Mouse (Mus musculus): Measurements from ENCODE around the gene Cyp4f13. TPM values are rescaled to one million over a fixed set of nuclear protein-coding genes. Genes with fewer than 3 reads are reported as not detected.

Gene Cyp4f13
- 10.7 and 11.4 TPM in 2 replicates for polyA plus RNA-seq (2015; fragmentation: Nextera tagmentation; extraction: Ambion mirVana)

DNA sequence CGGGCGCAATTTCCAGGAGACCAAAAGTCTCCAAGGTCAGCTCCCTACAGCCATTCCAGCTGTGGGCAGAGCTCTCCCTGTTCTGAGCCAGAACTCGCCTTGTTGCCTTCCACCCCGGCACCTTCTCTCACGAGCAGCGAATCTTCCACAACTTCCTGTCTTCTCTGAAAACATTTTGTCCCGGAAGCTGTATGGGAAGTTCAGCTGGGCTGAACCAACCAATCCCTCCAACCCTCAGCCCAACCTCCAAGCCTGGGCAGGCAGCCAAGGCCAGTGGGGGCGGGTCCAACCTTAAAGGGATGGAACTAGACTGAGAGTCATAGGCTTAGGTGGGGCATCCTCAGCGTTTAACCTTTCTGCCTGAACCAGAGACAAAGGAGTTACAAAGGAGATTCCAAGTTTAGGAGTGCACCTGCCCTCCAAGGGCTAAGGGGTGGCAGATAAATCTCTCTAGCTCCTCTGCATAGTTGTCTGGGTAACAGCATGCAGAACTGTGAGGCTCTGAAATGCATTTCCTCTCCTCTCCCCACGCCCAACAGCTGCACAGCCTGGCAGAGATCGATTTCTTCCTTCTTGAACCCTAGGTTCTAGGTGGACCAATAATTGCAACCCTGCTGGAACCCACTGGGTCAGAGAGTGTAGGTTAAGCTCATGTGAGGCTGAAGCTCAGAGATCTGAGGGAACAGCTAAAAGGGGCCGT lies at the start of gene Cyp4f13:
Gene Cyp4f13, minus strand, starts transcription at position 188 of the 700 bp plus-strand sequence.
- peaks cover 16% of the 10 kb centered on the region for H3K4me1 ChIP-seq
- peak within 1 kb of the TSS; percentile 70 for H3K4me3 ChIP-seq
- H3K9ac ChIP-seq: peak within 1 kb of the TSS; percentile 70
- peak; percentile 97 for ATAC-seq (ENCODE audit: borderline replicate concordance, extremely low read depth, low FRiP score, low TSS enrichment)
- peak within 1 kb of the TSS; percentile 90 for H3K4me2 ChIP-seq
- H3K36me3 ChIP-seq: no peaks in the 10 kb centered on the region
- 11% methylated on average over 12 of the region's 12 CpGs for WGBS
- H3K27me3 ChIP-seq: no peaks in the 10 kb centered on the region
- no peaks in the 10 kb centered on the region for H3K9me3 ChIP-seq
- peak within 1 kb of the TSS; percentile 82 for H3K27ac ChIP-seq

DNA sequence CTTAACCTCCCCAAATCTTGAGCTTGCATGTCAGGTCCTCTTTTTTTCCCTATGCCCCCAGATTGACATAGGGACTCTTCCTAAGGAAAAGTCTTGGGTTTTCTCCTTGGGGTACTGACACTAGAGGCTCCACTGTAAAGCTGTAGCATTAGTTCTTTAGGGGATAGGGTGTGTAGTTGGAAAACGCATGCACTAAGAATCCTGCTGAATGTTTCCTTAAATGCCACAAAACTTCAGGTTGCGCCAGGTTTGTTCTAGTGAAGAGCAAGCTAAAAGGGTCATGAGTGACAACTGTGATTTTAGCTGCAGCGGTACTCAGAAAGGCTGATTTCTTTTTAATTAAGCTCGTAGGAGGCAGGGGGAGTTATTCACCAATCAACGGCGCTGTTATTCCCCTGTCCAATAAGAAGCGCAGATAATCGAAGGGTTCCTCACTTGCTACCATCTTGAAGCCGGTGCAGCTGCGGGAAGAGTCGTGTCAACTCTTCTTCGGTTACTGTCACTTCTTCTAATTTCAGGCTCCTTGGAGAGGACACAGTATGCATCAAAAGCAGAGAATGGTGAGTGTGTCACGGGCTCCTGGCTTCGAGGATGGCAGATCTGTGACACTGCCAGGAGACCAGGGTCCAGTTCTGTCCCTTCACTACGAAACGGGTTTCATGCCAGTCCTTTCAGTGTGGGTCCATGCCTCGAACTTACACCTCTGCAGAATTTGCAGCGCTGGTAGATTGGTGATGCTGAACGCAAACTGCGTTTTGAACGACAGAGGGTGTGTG lies 45.7 kb upstream of the Cyp4f13 start, which contains the start of gene Zfp952:
Gene Zfp952, plus strand, starts transcription at position 431 of the 776 bp plus-strand sequence.
- Histone ChIP-seq H3K27me3 (no peaks in the 10 kb centered on the region), H3K36me3 (peaks cover 12% of the 10 kb centered on the region), H3K4me3 (peak within 1 kb of the TSS; percentile 71), H3K9me3 (no peaks in the 10 kb centered on the region), H3K9ac (peak within 1 kb of the TSS; percentile 55), H3K27ac (peak within 1 kb of the TSS; percentile 45; the same call in 1 of the 2 replicates), H3K4me2 (peak within 1 kb of the TSS; percentile 72), H3K4me1 (peaks cover 16% of the 10 kb centered on the region)
- peak; percentile 93 for ATAC-seq (ENCODE audit: borderline replicate concordance, extremely low read depth, low FRiP score, low TSS enrichment)
- WGBS: 1% methylated on average over 21 of the region's 21 CpGs

GRCm38 (mm10) chr17:32991965-32992698 lies 44.9 kb upstream of the Cyp4f13 start:
- Histone ChIP-seq H3K4me2 (peak overlapping the region; percentile 72), H3K9ac (peak overlapping the region; percentile 55; the same call in 1 of the 2 replicates)
- 62% methylated on average over 12 of the region's 12 CpGs for WGBS

GRCm38 (mm10) chr17:32986301-32986700 lies 39.1 kb upstream of the Cyp4f13 start:
- no peak overlapping the region for H3K9ac ChIP-seq
- H3K4me1 ChIP-seq: no peaks in the 10 kb centered on the region
- H3K27me3 ChIP-seq: no peaks in the 10 kb centered on the region
- no peak for ATAC-seq (ENCODE audit: borderline replicate concordance, extremely low read depth, low FRiP score, low TSS enrichment)
- H3K36me3 ChIP-seq: no peaks in the 10 kb centered on the region
- H3K4me3 ChIP-seq: no peak overlapping the region
- H3K27ac ChIP-seq: no peak overlapping the region
- WGBS: 70% methylated on average over 4 of the region's 4 CpGs
- H3K9me3 ChIP-seq: no peaks in the 10 kb centered on the region
- H3K4me2 ChIP-seq: no peak overlapping the region

More at GRCm38 (mm10) chr17:32991965-32992698, 44.9 kb upstream of the Cyp4f13 start:
- peaks cover 16% of the 10 kb centered on the region for H3K4me1 ChIP-seq
- H3K27me3 ChIP-seq: no peaks in the 10 kb centered on the region
- no peaks in the 10 kb centered on the region for H3K9me3 ChIP-seq
- peaks cover 12% of the 10 kb centered on the region for H3K36me3 ChIP-seq
- H3K27ac ChIP-seq: 0 out of 2 replicates have a peak overlapping the region, but pooled peaks have one; percentile 45
- H3K4me3 ChIP-seq: peak overlapping the region; percentile 71
- ATAC-seq (ENCODE audit: borderline replicate concordance, extremely low read depth, low FRiP score, low TSS enrichment): no peak

DNA sequence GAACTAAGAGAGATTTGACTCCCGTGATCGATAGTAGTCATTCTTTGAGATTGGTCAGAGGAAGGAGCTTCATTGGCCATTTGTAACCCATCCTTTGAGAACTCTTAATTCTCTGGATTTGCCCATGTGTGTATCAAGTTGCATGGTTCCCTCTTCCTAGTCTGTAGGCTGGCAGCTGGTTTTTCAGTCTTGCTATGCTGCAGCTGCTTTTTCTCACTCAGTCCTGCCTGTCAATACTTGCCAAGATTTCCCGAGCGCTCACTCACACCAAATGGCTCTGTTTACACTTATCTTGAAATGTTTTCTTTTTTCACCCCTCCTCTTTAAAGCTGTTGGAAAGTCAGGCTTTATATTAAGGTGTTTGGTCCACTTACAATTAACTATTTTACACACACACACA lies 34.2 kb upstream of the Cyp4f13 start:
- Histone ChIP-seq H3K27ac (no peak overlapping the region), H3K27me3 (no peaks in the 10 kb centered on the region), H3K4me1 (no peaks in the 10 kb centered on the region), H3K4me3 (no peak overlapping the region), H3K9ac (no peak overlapping the region), H3K36me3 (peaks cover 35% of the 10 kb centered on the region), H3K9me3 (no peaks in the 10 kb centered on the region), H3K4me2 (no peak overlapping the region)
- ATAC-seq (ENCODE audit: borderline replicate concordance, extremely low read depth, low FRiP score, low TSS enrichment): no peak
- WGBS: 68% methylated on average over 4 of the region's 4 CpGs

DNA sequence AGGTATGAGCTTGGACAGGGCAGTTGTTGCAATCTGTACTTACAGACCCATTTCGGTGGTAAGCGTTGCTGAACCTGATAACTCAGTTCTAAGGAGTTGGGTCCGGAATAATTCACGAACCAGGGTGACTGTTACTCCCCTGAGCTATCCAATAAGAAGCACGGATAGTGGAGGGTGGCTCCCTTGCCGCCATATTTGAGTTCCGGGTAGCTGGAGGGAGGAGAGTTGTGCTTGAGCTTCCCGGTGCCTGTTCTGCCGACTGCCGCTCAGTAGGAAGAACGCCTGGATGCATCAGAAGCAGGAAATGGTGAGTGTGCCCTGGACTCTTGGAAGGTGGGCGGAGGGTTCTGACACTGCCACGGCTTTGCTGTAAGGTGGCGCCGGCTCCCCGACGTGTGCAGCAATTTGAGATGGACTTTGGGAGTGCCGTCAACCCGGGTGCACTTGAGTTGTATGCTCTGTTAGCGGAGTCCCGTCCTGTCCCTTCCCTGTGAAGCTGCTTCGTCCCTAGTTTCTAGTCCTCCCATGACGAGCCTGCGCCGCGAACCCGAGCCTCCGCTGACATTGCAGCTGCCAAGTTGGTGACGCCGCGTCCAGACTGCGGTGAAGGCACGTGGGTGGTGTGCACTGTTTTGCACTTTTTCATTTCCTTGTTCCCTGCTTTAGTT lies 18.6 kb upstream of the Cyp4f13 start, which contains the start of gene Zfp472:
Gene Zfp472, plus strand, starts transcription at position 192 of the 668 bp plus-strand sequence.
- Histone ChIP-seq H3K36me3 (no peaks in the 10 kb centered on the region), H3K9me3 (no peaks in the 10 kb centered on the region), H3K27me3 (no peaks in the 10 kb centered on the region), H3K4me2 (peak within 1 kb of the TSS; percentile 79), H3K4me3 (peak within 1 kb of the TSS; percentile 60), H3K9ac (peak within 1 kb of the TSS; percentile 65), H3K27ac (peak within 1 kb of the TSS; percentile 85), H3K4me1 (peaks cover 19% of the 10 kb centered on the region)
- ATAC-seq (ENCODE audit: borderline replicate concordance, extremely low read depth, low FRiP score, low TSS enrichment): peak; percentile 99
- under 1% methylated on average over 33 of the region's 33 CpGs for WGBS

- WGBS: 2% methylated on average over 14 of the region's 14 CpGs
- ATAC-seq (ENCODE audit: borderline replicate concordance, extremely low read depth, low FRiP score, low TSS enrichment): peak; percentile 60
- Histone ChIP-seq H3K4me2 (peak overlapping the region; percentile 79), H3K27ac (peak overlapping the region; percentile 57), H3K36me3 (no peaks in the 10 kb centered on the region), H3K4me3 (peak overlapping the region; percentile 60), H3K27me3 (no peaks in the 10 kb centered on the region), H3K4me1 (peaks cover 19% of the 10 kb centered on the region), H3K9ac (peak overlapping the region; percentile 48), H3K9me3 (no peaks in the 10 kb centered on the region)
Measured at GRCm38 (mm10) chr17:32965253-32965622, 18.0 kb upstream of the Cyp4f13 start.

DNA sequence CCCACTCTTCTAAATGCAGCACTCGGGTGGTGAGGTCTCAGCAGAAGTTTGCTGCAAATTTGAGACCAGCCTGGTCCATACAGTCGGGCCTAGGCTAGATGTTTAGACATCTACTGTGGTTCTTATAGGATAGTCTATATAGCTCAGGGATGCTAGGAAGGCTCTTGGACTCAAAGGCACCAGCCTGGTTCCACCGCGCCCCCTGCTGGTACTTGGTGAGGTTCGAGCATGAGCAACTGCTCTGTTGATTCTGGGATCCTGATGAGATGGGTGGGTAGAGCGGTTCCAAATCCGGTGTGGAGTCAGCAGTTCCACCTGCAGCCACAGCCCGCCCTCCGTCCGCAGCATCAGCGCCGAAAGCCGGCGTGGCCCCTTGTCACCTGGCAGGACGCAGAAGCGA lies 4.2 kb upstream of the Cyp4f13 start:
- 29% methylated on average over 16 of the region's 16 CpGs for WGBS
- 0 out of 2 replicates have a peak, but pooled peaks have one; percentile 4 for ATAC-seq (ENCODE audit: borderline replicate concordance, extremely low read depth, low FRiP score, low TSS enrichment)
- H3K9me3 ChIP-seq: no peaks in the 10 kb centered on the region
- H3K27ac ChIP-seq: no peak overlapping the region
- no peaks in the 10 kb centered on the region for H3K27me3 ChIP-seq
- H3K4me1 ChIP-seq: peaks cover 13% of the 10 kb centered on the region
- H3K36me3 ChIP-seq: no peaks in the 10 kb centered on the region
- H3K4me2 ChIP-seq: no peak overlapping the region
- no peak overlapping the region for H3K9ac ChIP-seq
- no peak overlapping the region for H3K4me3 ChIP-seq

GRCm38 (mm10) chr17:32951006-32951405 lies 3.8 kb upstream of the Cyp4f13 start:
- H3K27me3 ChIP-seq: no peaks in the 10 kb centered on the region
- WGBS: 72% methylated on average over 11 of the region's 11 CpGs
- peaks cover 16% of the 10 kb centered on the region for H3K4me1 ChIP-seq
- no peak overlapping the region for H3K4me3 ChIP-seq
- H3K27ac ChIP-seq: no peak overlapping the region
- no peaks in the 10 kb centered on the region for H3K36me3 ChIP-seq
- no peak overlapping the region for H3K4me2 ChIP-seq
- no peak for ATAC-seq (ENCODE audit: borderline replicate concordance, extremely low read depth, low FRiP score, low TSS enrichment)
- H3K9me3 ChIP-seq: no peaks in the 10 kb centered on the region
- H3K9ac ChIP-seq: no peak overlapping the region

GRCm38 (mm10) chr17:32950136-32950535 lies 2.9 kb upstream of the Cyp4f13 start:
- no peak for ATAC-seq (ENCODE audit: borderline replicate concordance, extremely low read depth, low FRiP score, low TSS enrichment)
- WGBS: 85% methylated on average over 3 of the region's 3 CpGs
- Histone ChIP-seq H3K4me3 (no peak overlapping the region), H3K4me1 (peaks cover 16% of the 10 kb centered on the region), H3K9me3 (no peaks in the 10 kb centered on the region), H3K36me3 (no peaks in the 10 kb centered on the region), H3K27me3 (no peaks in the 10 kb centered on the region), H3K4me2 (no peak overlapping the region), H3K9ac (no peak overlapping the region), H3K27ac (no peak overlapping the region)

DNA sequence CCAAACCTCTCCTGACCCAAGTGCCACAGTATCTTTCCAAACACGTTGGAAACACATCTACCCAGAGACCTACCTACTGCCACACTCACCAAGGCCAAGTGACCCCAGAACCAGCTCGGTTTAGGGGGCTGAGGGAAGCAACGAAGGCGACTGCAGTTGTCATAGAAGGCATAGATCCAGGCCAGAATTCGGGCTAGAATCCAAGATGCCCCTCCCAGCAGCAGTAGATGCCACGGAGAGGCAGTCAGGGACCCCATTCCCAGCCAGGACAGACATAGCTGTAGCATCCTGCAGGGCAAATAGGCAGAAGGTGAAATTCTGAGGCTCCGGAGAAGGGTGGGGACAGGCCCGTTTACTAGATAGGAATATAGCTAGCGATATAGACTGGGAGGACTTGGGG lies 486 bp downstream of the Cyp4f13 start:
- no peak for ATAC-seq (ENCODE audit: borderline replicate concordance, extremely low read depth, low FRiP score, low TSS enrichment)
- H3K9ac ChIP-seq: peak overlapping the region; percentile 70
- H3K4me2 ChIP-seq: peak overlapping the region; percentile 90
- H3K9me3 ChIP-seq: no peaks in the 10 kb centered on the region
- H3K36me3 ChIP-seq: no peaks in the 10 kb centered on the region
- peak overlapping the region; percentile 82 for H3K27ac ChIP-seq
- H3K27me3 ChIP-seq: no peaks in the 10 kb centered on the region
- peak overlapping the region; percentile 70 for H3K4me3 ChIP-seq
- H3K4me1 ChIP-seq: peaks cover 16% of the 10 kb centered on the region
- WGBS: 45% methylated on average over 9 of the region's 9 CpGs
